Mouse (Mus musculus) intestine, postnatal 0 days (tissue): ENCODE measurements around the gene Rnf208. TPM values are rescaled to one million over a fixed set of nuclear protein-coding genes. Genes with fewer than 3 reads are reported as not detected.

Experiments
- ATAC-seq: fragments of 200-750 bp; cut with Nextera tagmentation; 2 replicates; pipeline ENCODE4 v1.8.0; 2017; ENCODE audit warnings: mild to moderate bottlenecking, moderate TSS enrichment, moderate library complexity
- H3K27ac ChIP-seq: fragments of 300-500 bp; sonication (generic); 2 replicates; pipeline ENCODE4 v1.5.1; 2014; ENCODE audit warnings: mild to moderate bottlenecking, low read depth, low read length, moderate library complexity
- H3K27me3 ChIP-seq: fragments of 300-500 bp; sonication (generic); replicated peaks from 2 replicates; pipeline ENCODE4 v1.6.1; 2014; ENCODE audit warnings: low read length, mixed read lengths; ENCODE audit not compliant: control insufficient read depth, insufficient read depth
- H3K36me3 ChIP-seq: fragments of 300-500 bp; sonication (generic); 2 replicates; pipeline ENCODE4 v1.6.1; 2014; ENCODE audit warnings: mild to moderate bottlenecking, moderate library complexity; ENCODE audit not compliant: control insufficient read depth, insufficient read depth
- H3K4me1 ChIP-seq: fragments of 300-500 bp; sonication (generic); replicated peaks from 2 replicates; pipeline ENCODE4 v1.6.1; 2014; ENCODE audit warnings: antibody characterized with exemption, low read length, mixed read lengths; ENCODE audit not compliant: control insufficient read depth, insufficient read depth
- H3K4me2 ChIP-seq: fragments of 300-500 bp; sonication (generic); replicated peaks from 2 replicates; pipeline ENCODE4 v1.6.1; 2014; ENCODE audit warnings: low read depth, mild to moderate bottlenecking, moderate library complexity
- H3K4me3 ChIP-seq: fragments of 300-500 bp; sonication (generic); 2 replicates; pipeline ENCODE4 v1.5.1; 2014; ENCODE audit warnings: low read depth, low read length
- H3K9ac ChIP-seq: fragments of 300-500 bp; sonication (generic); 2 replicates; pipeline ENCODE4 v1.6.1; 2014; ENCODE audit warnings: mild to moderate bottlenecking, low read depth, low read length
- H3K9me3 ChIP-seq: fragments of 300-500 bp; sonication (generic); 2 replicates; pipeline ENCODE4 v1.6.1; 2016; ENCODE audit warnings: mixed run types; ENCODE audit not compliant: control insufficient read depth
- CTCF ChIP-seq: sonication (generic); IDR thresholded peaks from 2 replicates; pipeline ENCODE4 v1.5.1; 2016; ENCODE audit warnings: low read depth, mild to moderate bottlenecking, control low read depth, antibody characterized with exemption, moderate library complexity
- WGBS: fragments of 180-500 bp; shearing (Covaris S2); extraction: QIAGEN DNeasy Blood & Tissue Kit; methylation state at CpG from one replicate; pipeline ENCODE4 v1.1.7; 2014; 5-methylcytosine and 5-hydroxymethylcytosine counted together
- polyA plus RNA-seq: library from polyadenylated mRNA; unstranded; fragments of >200 nt; fragmentation: Nextera tagmentation; extraction: Ambion mirVana; gene quantifications from 2 replicates; pipeline ENCODE4 v1.2.1, GENCODE M21; 2015

The Rnf208 gene
- polyA plus RNA-seq, 1 experiment from 2014 or later: 51.9 TPM

- no peak overlapping the region for H3K4me2 ChIP-seq
- no peak overlapping the region for H3K4me3 ChIP-seq
- H3K36me3 ChIP-seq: no peaks in the 10 kb centered on the region
- H3K9me3 ChIP-seq: no peaks in the 10 kb centered on the region
- H3K27ac ChIP-seq: no peak overlapping the region
- TF ChIP-seq CTCF: no peak
- H3K27me3 ChIP-seq: no peaks in the 10 kb centered on the region
- ATAC-seq: no peak
- H3K4me1 ChIP-seq: peaks cover 15% of the 10 kb centered on the region
- 64% methylated on average over 12 of the region's 12 CpGs for WGBS
- no peak overlapping the region for H3K9ac ChIP-seq
Observed at GRCm38 (mm10) chr2:25231038-25231437, 11.0 kb upstream of the Rnf208 start.

DNA sequence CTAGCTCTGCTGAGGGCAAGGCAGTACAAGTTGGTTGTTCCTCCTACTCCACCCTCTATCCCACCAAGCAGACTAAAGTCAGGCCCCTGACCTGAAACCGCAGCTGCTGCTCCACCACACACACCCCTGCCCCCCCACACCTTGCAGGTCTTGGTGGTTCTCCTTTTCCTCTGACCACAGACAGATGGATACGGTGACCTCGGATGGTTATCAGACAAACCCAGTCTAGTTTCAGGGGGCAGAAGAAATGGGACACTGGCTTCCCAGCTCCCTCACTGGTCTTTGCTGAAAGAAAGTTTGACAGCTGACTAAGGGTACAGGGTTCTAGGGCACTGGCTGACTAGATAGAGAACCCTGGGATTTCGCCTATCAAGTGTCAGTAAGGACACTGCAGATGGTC, 8.6 kb upstream of the Rnf208 start:
- Histone ChIP-seq H3K27ac (peak overlapping the region; percentile 90), H3K9me3 (no peaks in the 10 kb centered on the region), H3K4me3 (no peak overlapping the region), H3K4me1 (peaks cover 15% of the 10 kb centered on the region), H3K4me2 (peak overlapping the region; percentile 51), H3K9ac (no peak overlapping the region), H3K27me3 (no peaks in the 10 kb centered on the region), H3K36me3 (no peaks in the 10 kb centered on the region)
- TF ChIP-seq CTCF: no peak
- no peak for ATAC-seq
- 56% methylated on average over 4 of the region's 4 CpGs for WGBS

GRCm38 (mm10) chr2:25234050-25234449, 8.0 kb upstream of the Rnf208 start, which contains the start of gene Slc34a3:
Gene Slc34a3, minus strand, starts transcription at chr2:25234364.
- Histone ChIP-seq H3K4me1 (peaks cover 11% of the 10 kb centered on the region), H3K36me3 (no peaks in the 10 kb centered on the region), H3K4me2 (peak within 1 kb of the TSS; percentile 51), H3K27ac (peak within 1 kb of the TSS; percentile 90), H3K4me3 (no peak within 1 kb of the TSS), H3K9ac (no peak within 1 kb of the TSS; the same call in 1 of the 2 replicates), H3K9me3 (no peaks in the 10 kb centered on the region), H3K27me3 (no peaks in the 10 kb centered on the region)
- no peak for TF ChIP-seq CTCF
- 43% methylated on average over 3 of the region's 3 CpGs for WGBS
- ATAC-seq: peak; percentile 50

DNA sequence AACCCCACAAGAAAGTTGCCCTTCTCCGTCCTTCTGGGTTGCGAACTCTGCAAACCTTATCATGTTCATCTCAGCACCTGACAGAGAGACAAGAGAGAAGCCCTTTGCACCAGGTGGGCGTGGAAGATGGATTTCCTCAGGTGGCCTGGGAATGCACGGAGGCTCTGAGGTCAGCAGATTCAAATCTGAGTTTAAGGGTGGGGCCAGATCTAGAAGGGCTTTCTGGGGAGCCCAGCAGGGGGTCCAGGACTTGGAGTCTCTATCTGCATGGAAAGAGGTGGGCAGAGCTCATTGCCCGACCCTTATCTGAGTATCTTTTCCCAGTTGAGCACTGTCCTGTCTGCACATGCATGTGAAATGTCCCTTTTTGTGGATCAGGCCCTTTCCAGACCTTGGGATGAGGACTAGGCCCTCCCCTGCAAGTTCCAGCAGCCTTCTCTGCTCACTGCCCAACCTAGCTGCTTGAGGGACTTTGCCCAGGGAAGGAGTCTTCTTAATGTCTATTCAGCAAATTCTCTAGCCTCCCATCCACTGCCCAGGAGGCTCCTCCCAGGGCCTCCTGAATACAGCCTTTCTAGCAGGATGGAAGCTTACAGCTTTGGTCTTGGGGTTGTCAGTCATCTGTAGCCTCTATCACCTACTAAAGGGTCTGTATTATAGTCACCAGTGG, 7.4 kb upstream of the Rnf208 start:
- TF ChIP-seq CTCF: no peak
- Histone ChIP-seq H3K4me3 (no peak overlapping the region), H3K9ac (no peak overlapping the region; the same call in 1 of the 2 replicates), H3K36me3 (no peaks in the 10 kb centered on the region), H3K4me1 (peaks cover 9% of the 10 kb centered on the region), H3K4me2 (peak overlapping the region; percentile 51), H3K9me3 (no peaks in the 10 kb centered on the region), H3K27me3 (no peaks in the 10 kb centered on the region), H3K27ac (peak overlapping the region; percentile 90)
- peak; percentile 83 for ATAC-seq
- 39% methylated on average over 5 of the region's 5 CpGs for WGBS

DNA sequence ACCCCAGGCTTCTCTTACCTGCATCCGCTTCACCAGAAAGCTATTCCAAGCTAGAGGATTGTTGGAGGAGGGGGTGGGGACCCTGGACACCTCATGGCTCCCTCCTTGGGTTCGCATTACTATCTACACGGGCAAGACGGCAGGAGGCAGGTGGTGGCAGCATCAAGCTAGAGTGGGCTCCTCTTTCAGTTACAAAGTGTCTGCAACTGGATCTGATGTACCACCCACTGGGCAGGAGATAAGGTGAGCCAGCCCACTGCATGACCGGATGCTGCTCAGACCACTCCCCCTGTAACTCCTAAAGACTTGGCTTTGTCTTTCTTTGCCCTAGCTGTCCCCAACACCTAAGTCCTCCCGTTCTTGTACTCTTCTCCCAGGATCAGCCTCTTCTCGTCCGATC, 5.4 kb upstream of the Rnf208 start, which contains the start of gene Rnf224:
Gene Rnf224 (minus strand): TSS at position 174 of the 400 bp plus-strand sequence.
- no peak for TF ChIP-seq CTCF
- no peak within 1 kb of the TSS for H3K9ac ChIP-seq
- 39% methylated on average over 8 of the region's 8 CpGs for WGBS
- H3K36me3 ChIP-seq: no peaks in the 10 kb centered on the region
- H3K9me3 ChIP-seq: no peaks in the 10 kb centered on the region
- no peak within 1 kb of the TSS for H3K4me2 ChIP-seq
- ATAC-seq: no peak
- peaks cover 15% of the 10 kb centered on the region for H3K4me1 ChIP-seq
- peak within 1 kb of the TSS; percentile 90 for H3K27ac ChIP-seq
- H3K4me3 ChIP-seq: no peak within 1 kb of the TSS
- H3K27me3 ChIP-seq: no peaks in the 10 kb centered on the region

DNA sequence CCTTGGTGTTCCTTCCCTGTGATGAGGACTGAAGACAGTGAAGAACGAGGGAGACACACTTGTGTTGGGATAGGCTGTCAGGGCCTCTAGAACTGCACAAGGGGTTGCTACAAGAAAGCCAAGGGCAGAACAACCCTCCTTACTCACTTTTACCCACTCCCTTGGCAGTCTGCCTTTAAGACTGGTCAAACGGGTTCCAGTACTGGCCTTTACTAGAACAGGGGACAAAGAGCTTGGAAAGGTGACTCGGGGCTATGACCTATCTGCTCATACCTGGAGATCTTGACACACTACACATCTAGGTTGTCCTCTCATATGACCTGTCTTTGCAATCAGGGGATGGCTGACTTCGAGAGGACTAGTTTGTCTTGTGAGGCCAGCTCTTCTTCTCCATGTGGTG, 4.5 kb upstream of the Rnf208 start:
- peaks cover 18% of the 10 kb centered on the region for H3K4me1 ChIP-seq
- H3K4me2 ChIP-seq: no peak overlapping the region
- no peaks in the 10 kb centered on the region for H3K9me3 ChIP-seq
- H3K27me3 ChIP-seq: 0 out of 2 replicates have a peak, but pooled peaks cover 3% of the 10 kb centered on the region
- H3K4me3 ChIP-seq: no peak overlapping the region
- TF ChIP-seq CTCF: no peak
- 33% methylated on average over 4 of the region's 4 CpGs for WGBS
- no peaks in the 10 kb centered on the region for H3K36me3 ChIP-seq
- no peak overlapping the region for H3K9ac ChIP-seq
- no peak for ATAC-seq
- peak overlapping the region; percentile 28; the same call in 1 of the 2 replicates for H3K27ac ChIP-seq
